Mouse (Mus musculus) adipocyte (in vitro differentiated cells): Measurements from ENCODE around the gene Minpp1.
"Not testable (repeated sequence)": the region's sequence is repeated elsewhere in the genome, so short reads cannot be mapped to it uniquely, and the experiment has no call there.

Experiments
- DNase-seq: peaks from one replicate; pipeline ENCODE4 v3.0.0-alpha.2; 2016; ENCODE audit warnings: low spot score

The Minpp1 gene

GRCm38 (mm10) chr19:32485681-32486105 is at the start of gene Minpp1:
Gene Minpp1, plus strand, starts transcription at chr19:32485769.
- peak; percentile 65 for DNase-seq

DNA sequence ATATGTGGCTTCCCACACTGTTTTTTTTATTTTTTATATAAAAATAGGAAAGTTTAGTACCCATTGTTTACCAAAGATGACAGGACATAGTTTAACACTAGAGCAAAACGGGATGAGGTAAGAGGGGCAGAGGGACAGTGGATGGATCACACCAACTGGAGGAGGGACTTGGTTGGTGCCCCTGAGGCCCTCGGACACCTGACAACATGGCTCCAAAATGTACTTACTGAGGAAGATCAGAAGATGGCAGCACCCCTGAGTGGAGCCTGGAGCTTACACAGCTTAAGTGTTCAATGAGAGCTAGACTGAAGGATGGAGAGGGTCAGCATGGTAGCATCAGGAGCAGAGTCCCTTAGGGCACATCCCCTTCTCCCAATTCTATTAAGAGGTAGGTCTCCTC is 46.2 kb upstream of the Minpp1 start:
- DNase-seq, result no peak

GRCm38 (mm10) chr19:32441568-32441967 is 44.0 kb upstream of the Minpp1 start:
- DNase-seq, result no peak

DNA sequence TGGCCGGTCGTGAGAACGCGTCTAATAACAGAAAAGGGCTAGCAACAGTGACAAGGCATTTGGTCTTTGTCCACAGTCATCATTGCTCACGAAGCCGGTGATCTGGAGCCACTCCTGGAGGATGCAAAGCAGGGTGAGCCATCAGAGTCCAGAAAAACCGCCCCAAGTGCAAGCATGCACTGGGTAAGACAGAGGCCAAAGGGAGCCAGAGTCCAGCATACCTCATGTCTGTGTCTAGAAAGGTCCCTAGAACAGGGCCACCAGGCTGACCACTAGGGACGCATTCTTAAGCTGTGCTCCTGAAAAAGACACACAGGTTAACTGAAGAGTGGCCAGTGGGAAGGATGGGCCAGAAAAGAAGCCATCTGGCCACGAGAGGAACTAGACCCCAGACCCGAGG is 36.6 kb upstream of the Minpp1 start:
- no peak for DNase-seq

DNA sequence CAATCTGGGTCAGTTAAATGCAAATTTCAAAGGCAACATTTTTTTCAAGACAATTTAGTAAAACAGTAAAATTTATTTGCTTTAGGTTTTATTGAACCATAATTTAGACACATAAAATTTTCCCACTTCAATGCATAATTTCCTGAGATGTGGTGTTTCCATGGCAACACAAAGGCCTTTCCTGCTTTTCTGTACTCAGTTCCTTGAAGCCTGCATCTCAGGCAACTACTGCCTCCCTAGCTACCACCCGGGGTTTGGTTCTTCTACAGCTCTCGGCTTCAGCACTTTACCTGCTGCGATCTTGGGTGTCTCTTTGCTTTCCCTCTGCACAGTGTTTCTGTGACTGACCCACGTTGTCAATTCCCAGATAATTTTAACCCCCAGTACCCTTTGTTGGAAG is 33.3 kb upstream of the Minpp1 start:
- DNase-seq, result no peak

GRCm38 (mm10) chr19:32456744-32457143 is 28.8 kb upstream of the Minpp1 start:
- DNase-seq, result no peak

DNA sequence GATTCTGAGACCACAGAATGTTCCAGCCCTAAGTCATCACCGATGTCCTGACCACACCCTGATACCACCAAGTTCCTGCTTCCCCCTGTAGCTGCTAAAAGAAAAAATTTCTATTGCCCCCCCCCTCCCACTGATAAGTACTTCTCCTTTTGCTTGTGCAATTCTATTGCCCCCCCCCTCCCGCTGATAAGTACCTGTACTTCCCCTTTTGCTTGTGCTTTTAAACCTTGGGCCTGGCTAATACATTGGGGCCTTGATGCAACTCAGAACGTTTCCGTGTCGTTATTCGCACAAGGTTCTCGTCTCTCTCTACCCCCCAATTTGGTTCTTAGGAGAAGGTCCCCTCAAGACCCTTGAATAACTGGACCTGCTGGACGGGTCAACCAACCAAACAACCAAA is 27.9 kb upstream of the Minpp1 start:
- DNase-seq, result not testable (repeated sequence)

- DNase-seq, result no peak
Observed at GRCm38 (mm10) chr19:32463037-32463436, 22.5 kb upstream of the Minpp1 start.

DNA sequence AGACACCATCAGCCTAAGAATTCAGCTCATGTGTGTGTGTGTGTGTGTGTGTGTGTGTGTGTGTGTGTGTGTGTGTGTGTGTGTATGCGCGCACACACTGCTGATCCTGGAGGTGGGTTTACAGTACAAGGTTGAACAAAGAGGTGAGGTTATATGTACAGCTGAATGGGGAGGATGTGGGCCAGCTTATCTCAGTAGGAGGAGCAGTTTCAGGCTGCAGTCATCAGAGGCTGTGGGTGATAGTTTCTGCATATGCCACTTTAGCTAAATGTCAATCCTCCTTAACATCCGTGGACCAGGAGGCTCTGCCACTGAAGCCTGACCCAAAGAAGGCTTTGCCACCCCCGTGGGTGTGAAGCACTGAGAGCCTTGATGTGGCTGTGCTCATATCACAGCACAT is 20.3 kb upstream of the Minpp1 start:
- no peak for DNase-seq

- no peak for DNase-seq
Observed at GRCm38 (mm10) chr19:32466478-32466877, 19.1 kb upstream of the Minpp1 start, which contains the start of gene Rpl9-ps6. Gene Rpl9-ps6, minus strand, starts transcription at chr19:32466578.

DNA sequence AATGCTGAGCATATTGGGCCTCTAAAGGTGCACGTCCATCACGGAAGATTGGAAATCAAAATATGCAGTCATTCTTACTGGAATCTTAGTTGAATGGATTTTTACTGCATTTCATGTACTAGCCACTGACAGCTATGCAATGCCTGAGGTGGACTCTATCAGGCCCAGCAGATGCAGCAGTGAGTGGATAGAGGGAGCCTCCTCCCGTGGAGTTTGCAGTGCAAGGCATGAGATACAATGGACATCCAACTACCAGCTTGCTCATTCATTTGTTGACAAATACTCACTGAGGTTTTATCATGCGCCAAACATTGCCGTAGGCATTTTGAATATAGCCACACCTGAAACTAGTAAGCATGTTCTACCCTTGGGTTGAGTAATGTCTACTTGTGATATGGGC is 18.2 kb upstream of the Minpp1 start:
- DNase-seq, result no peak

DNA sequence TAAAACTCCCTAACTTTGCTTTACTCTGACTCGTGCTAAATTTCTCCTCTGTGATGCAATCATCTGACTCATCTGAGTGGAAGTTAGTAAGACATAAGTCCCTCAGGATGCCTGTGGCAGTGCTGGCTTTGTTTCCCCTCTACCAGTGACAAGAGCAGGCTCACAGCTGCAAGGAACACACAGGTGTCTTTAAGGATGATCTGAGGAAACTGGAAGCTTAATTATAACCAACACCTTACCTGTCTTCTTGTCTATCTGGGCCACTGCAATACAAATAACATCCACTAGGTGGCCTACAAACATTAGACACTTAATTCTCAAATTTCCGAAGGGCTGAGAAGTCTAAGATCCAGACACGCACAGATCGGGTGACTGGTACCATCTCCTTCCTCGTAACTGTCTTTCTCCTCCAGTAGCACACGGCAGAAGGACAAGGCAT is 15.5 kb upstream of the Minpp1 start:
- DNase-seq, result peak; percentile 71

DNA sequence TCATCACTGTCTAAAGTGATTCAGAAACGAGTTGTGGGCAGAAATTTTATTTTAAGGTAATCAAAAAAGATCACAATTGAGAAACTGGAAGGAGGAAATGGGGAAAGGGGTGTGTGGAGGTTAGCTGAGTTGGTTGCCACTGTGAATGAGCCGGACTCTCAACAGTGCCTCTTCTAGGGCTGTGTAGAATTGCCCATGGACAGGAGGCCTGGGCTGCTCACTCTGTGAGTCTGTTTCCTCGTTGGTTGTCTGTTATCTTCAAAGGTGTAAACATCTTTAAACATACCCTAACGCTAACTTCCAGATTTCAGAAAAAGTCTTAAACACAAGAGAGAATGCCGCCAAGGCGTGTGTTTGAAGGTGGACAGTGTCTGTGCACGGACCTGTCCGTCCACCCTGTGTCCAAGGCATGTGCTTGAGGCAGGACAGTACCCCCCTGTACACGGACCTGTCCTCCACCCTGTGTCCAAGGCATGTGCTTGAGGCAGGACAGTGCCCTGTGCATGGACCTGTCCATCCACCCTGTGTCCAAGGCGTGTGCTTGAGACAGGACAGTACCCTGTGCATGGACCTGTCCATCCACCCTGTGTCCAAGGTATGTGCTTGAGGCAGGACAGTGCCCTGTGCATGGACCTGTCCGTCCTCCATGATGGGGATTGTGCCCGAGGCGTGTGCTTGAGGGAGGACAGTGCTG is 14.9 kb upstream of the Minpp1 start:
- DNase-seq, result no peak

DNA sequence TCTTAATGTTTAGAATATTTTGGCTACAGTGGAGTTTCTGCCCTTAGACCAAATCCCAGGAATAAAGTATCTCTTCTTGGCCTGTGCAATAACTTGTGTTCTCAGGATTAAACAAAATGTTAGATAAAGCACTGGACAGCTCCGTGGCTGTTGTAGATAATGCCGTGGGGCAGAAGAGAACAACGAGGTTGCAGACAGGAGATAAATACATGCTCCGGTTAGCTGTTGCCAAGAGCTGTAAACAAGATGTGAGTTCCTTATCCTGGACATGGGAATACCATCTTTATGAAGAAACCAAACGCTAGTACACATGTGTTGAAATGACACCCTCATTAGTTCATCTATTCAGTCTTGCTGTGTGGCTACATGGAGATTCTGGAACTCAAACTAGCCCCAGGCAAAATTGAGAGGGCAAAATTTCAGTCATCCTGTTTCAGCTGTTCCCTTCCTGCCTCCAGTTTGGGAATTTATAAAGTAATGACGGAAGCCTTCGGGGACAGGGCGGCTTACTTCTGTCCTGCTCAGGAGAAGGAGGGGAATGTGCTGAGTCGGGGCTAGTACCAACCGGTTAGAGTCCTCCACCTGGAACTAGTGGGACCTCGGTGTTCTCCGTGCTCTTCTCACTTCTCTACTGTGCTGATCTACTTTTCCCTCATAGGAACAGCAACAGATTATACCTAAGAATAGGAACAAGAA is 9.4 kb upstream of the Minpp1 start:
- DNase-seq, result no peak

GRCm38 (mm10) chr19:32476712-32477052 is 8.9 kb upstream of the Minpp1 start:
- no peak for DNase-seq

GRCm38 (mm10) chr19:32480255-32480654 is 5.3 kb upstream of the Minpp1 start:
- DNase-seq, result no peak

DNA sequence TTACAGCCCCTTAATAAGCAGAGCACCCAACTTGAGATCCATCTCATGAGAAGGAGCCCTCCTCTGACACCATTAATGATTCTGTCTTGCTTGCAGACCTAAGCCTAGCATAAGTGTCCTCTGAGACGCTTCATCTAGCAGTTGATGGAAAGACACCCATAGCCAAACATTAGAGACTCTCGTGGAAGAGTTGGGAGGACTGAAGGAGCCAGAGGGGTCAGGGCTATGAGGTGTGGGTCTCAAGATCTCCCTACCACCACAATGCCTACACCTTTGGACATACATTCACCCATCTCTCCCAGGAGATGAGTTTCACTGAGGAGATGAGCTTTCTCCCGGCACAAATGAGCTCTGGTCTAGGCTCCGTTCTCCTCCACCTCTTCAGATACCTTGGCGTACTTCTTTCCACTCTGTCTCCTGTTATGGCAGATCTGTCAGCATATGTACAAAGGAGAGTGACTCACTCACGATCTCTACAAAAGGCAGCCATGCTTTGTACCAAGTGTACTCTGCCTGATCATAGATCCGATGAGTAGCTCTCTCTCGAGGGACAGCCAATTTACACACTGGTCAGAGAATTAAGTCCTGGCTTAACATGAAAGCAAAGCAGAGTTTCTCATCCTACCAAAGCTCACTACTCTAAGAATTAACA is 4.7 kb upstream of the Minpp1 start:
- DNase-seq, result no peak

DNA sequence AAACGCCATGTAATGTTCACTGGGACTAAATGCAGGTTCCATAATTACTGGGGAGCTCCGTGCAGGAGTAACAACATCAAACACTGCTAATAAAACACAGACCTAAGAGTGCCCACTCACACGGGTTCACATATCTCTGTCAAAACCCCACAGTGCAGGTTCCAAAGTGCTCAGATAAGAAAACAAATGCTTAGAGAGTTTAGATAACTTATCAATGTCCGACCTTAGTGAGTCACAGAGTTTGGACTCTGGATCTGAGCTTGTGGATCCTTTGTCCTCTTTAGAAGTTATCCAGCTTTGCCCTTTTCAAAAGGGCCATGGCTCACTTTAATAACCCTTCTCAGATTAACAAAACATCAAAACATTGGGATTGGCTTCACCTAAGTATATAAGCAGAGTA is 4.1 kb upstream of the Minpp1 start:
- DNase-seq, result no peak

- no peak for DNase-seq
Observed at GRCm38 (mm10) chr19:32484941-32485660, 468 bp upstream of the Minpp1 start.

DNA sequence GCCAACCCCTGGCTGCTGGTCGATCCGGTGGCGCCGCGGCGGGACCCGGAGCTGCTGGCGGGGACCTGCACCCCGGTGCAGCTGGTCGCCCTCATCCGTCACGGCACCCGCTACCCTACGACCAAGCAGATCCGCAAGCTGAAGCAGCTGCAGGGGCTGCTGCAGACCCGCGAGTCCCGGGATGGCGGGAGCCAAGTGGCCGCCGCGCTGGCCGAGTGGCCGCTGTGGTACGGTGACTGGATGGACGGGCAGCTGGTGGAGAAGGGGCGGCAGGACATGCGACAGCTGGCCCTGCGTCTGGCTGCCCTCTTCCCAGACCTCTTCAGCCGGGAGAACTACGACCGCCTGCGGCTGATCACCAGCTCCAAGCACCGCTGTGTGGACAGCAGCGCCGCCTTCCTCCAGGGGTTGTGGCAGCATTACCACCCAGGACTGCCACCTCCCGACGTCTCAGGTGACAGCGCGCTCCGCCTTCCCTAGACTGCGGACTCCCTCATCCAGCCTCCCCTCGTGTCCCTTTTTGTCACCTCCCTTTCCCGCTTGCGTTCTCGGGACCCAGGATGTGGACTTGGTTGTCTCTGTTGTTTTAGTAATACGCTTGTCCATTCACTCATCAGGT is 646 bp downstream of the Minpp1 start:
- DNase-seq, result peak; percentile 67

DNA sequence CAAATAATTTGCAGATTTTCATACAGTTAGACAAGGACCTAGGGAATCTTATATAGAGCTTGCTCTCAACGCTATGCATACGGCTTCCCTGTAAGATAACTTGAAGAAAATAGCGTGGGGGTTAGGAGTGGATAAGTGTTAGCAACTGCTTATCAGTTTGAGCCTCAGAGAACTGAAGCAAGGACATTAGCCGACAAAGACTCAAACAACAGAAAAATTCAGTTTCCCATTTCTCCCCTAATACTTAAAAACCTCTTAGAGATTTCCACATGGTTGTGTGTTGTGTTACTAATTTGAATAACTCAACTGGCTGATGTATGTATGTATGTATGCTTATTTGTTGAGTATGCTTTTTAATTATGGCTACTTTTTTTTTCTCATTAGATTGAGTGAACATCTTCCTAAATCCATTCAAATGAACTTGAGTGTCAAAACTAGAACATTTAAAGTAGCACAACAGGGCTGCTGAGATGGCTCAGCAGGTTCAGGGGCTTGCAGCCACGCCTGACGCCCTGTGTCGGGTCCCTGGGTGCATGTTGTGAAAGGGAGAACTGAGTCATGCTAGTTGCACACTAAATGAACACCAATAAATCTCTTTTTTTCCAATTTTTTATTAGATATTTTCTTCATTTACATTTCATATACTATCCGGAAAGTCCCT is 2.2 kb downstream of the Minpp1 start:
- no peak for DNase-seq
